Mouse (Mus musculus) ovary, adult 2 months (tissue): ENCODE results near the gene Pced1b. TPM values are rescaled to one million over a fixed set of nuclear protein-coding genes. Genes with fewer than 3 reads are reported as not detected.

ENCODE experiments used
- polyA plus RNA-seq: library from polyadenylated mRNA; depleted of rRNA; stranded (reverse); fragments of >200 nt; gene quantifications from 2 replicates; pipeline ENCODE4 v1.2.3, GENCODE M21; 2012; rRNA removed

Gene Pced1b
- polyA plus RNA-seq: 30.9 and 46.5 TPM in 2 replicates

GRCm38 (mm10) chr15:97246911-97247790 lies at the start of gene Pced1b, which contains the start of gene Amigo2:
Pced1b (plus strand) TSS chr15:97247107.
Amigo2 (minus strand) TSS chr15:97247287.

Other genes with a start within 250 kb of the Pced1b start
- gene Slc38a4, start 191.2 kb upstream of the Pced1b start, polyA plus RNA-seq: 3.7 and 5.4 TPM in 2 replicates
- gene Amigo2, start 180 bp downstream of the Pced1b start, polyA plus RNA-seq: 1.9 and 3.3 TPM in 2 replicates